Mouse (Mus musculus): ENCODE data around the gene Tenm2.

GRCm38 (mm10) chr11:36254019-36254418 is 981.7 kb downstream of the Tenm2 start:
- TF ChIP-seq CTCF (IDR thresholded peaks at IDR 0.05; ENCODE audit: extremely low read depth, insufficient read length, insufficient replicate concordance, low read depth, low read length) (no peak), POLR2A (IDR thresholded peaks at IDR 0.05; ENCODE audit: low read depth, low read length) (no peak)

Data from small intestine, adult 2 months (tissue).